Mouse (Mus musculus) lung, adult 2 months (tissue): ENCODE measurements around the gene Mrps18b. TPM values are rescaled to one million over a fixed set of nuclear protein-coding genes. Genes with fewer than 3 reads are reported as not detected.

Experiments used
- DNase-seq: peaks from one replicate; pipeline ENCODE4 v3.0.0; 2022
- H3K4me1 ChIP-seq: fragments of 200-500 bp; 2 replicates; pipeline ENCODE4 v1.6.1; 2011; ENCODE audit warnings: low read length; ENCODE audit not compliant: control insufficient read depth, insufficient read depth
- H3K4me3 ChIP-seq: fragments of 200-500 bp; replicated peaks from 2 replicates; pipeline ENCODE3; 2011; ENCODE audit warnings: low read depth, mild to moderate bottlenecking, control low read depth, low read length; ENCODE audit errors: extremely low read depth
- CTCF ChIP-seq: fragments of 200-500 bp; IDR thresholded peaks from 2 replicates; pipeline ENCODE4 v1.5.1; 2011; ENCODE audit warnings: mild to moderate bottlenecking, low read length, control low read depth; ENCODE audit not compliant: insufficient read depth
- POLR2A ChIP-seq: fragments of 200-500 bp; IDR thresholded peaks from 2 replicates; pipeline ENCODE4 v1.6.1; 2011; ENCODE audit warnings: low read depth, mild to moderate bottlenecking, control low read depth, low read length, borderline replicate concordance; ENCODE audit errors: extremely low read depth
- WGBS: fragments of 180-500 bp; shearing (Covaris S2); methylation state at CpG from one replicate; pipeline ENCODE4 v1.1.7; 2018; 5-methylcytosine and 5-hydroxymethylcytosine counted together
- polyA plus RNA-seq: library from polyadenylated mRNA; depleted of rRNA; stranded (reverse); fragments of >200 nt; gene quantifications from 2 replicates; pipeline ENCODE4 v1.2.3, GENCODE M21; 2012

The Mrps18b gene
- polyA plus RNA-seq, 1 experiment: 43.8 TPM

DNA sequence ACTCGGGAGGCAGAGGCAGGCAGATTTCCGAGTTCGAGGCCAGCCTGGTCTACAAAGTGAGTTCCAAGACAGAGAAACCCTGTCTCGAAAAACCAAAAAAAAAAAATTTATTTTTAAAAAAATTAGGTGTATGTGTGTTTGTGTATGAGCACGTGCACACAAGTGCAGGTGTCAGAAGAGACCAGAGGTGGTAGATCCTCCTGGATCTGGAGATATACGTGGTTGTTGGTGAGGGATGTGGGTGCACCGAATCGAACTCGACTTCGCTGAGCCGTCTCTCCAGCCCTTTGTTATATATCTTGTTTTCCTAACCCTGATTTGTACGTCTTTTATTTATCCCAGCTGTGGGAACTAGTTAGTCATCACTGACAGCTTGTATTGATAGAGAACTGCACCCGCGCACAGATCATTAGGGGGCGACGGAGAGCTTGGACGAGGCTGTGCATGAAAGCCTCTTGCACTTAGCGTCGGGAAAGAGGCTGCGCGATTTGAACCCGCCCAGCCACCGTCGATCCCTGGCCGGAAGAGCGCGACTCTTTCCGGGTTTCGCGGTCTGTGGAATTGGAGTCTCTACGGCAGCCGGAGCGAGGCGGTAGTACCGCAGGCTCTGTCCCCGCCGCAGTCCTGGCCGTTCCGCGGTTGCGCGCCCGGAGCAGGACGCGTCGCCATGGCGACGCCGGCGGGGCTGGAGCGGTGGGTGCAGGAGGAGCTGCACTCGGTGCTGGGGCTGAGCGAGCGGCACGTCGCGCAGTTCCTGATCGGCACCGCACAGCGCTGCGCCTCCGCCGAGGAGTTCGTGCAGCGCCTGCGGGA lies 36.7 kb downstream of the Mrps18b start, which contains the start of gene Dhx16:
TSS of gene Dhx16 (plus strand) at position 575 of the 813 bp plus-strand sequence.
- peak; percentile 83 for TF ChIP-seq CTCF
- peak; percentile 71; the same call in 1 of the 2 replicates for TF ChIP-seq POLR2A
- DNase-seq: peak; percentile 94
- peak within 1 kb of the TSS; percentile 82 for H3K4me3 ChIP-seq
- 5% methylated on average over 66 of the region's 66 CpGs for WGBS
- peaks cover 6% of the 10 kb centered on the region for H3K4me1 ChIP-seq

DNA sequence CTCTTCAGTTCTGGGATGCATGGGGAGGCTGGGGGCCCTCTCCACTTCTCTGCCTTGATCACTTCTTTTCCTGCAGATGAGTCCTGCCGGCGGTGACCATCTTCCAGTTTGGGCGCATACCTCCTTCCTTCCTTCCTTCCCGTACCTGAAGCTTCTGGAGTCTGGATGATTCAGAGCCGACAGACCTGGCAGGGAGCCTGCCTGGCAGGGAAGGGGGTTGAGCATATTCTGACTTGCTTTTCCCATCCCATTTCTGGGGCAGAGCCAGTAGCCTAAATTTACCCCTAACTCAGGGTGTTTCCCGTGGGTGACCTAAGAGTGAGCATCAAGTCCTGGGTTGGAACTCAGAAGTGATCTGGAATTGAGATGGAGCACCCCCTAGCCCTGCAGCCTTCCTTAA lies 41.5 kb downstream of the Mrps18b start:
- WGBS: 57% methylated on average over 6 of the region's 6 CpGs
- TF ChIP-seq POLR2A (no peak), CTCF (no peak)
- H3K4me1 ChIP-seq: peaks cover 14% of the 10 kb centered on the region
- H3K4me3 ChIP-seq: no peak overlapping the region
- no peak for DNase-seq

DNA sequence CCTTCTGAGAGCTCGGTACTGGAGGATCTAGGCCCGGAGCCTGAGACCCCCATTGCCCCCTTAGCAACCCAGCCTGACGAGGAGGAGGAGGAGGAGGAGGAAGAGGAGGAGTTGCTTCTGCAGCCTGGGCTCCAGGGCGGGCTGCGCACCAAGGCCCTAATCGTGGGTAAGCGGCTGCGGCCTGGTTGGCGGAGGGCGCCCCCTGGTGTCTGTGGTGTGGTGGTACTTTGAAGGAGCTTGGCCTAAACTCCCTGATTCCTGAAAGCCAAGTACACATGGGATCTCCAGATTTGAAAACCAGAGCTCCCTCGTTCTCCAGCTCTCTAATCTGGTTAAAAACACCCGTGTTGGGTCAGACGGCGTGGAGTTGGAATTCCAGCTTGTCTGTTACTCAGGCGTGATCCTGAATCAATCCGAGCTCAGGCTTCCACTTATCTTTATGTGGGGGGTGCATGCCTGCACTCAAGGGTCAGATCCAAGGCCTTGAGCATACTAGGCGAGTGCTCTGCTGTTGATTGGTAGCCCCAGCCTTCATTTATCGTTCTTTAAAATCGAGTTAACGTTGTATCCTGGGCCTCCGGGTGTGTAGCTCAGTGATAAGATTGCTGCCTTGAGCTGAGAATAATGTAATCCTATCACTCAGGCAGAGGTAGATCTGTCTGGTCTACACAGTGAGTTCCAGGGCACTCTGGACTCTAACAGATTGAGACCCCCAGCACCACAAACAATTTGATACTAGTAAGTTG lies 42.2 kb downstream of the Mrps18b start:
- 29% methylated on average over 21 of the region's 21 CpGs for WGBS
- peak; percentile 92 for DNase-seq
- Histone ChIP-seq H3K4me3 (no peak overlapping the region), H3K4me1 (peaks cover 12% of the 10 kb centered on the region)
- TF ChIP-seq POLR2A: no peak
- peak; percentile 80 for TF ChIP-seq CTCF

DNA sequence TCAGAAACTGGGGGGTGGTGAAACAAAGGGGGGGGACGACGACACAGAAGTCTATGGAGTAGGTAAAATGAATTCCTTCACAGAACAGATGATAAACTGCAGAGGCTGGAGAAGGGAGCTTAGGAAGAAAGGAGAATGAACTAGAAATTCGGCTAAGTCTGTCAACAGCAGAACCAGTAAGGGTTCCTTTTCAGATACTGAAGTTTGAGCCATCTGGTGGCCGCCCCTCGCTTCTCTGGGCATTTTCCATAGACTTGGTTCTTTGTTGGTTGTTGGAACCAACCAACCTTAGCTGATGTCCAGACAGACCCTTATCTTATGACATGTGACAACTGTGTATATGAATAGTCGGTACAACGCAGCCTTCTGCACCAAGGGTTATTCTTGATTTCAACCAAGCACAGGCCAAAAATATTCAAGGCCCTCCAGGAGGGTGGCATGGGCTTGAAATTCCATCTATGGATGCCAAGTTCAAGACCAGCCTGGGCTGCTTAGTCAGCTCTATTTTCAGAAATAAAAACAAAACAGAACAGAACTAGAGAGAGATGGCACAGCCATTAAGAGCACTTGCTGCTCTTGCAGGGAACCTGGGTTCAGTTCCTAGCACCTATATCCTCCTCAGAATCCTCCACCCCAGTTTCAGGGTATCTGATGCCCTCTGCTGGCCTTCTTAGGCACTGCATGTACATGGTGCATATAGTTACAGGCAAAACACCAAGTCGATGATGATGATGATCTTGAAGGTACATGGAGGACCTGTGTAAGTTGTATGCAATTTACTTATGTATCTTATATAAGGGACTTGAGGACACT lies 45.1 kb downstream of the Mrps18b start:
- no peak overlapping the region for H3K4me3 ChIP-seq
- DNase-seq: peak; percentile 16
- WGBS: 39% methylated on average over 8 of the region's 8 CpGs
- H3K4me1 ChIP-seq: peaks cover 12% of the 10 kb centered on the region
- TF ChIP-seq CTCF: peak; percentile 38
- TF ChIP-seq POLR2A: no peak

DNA sequence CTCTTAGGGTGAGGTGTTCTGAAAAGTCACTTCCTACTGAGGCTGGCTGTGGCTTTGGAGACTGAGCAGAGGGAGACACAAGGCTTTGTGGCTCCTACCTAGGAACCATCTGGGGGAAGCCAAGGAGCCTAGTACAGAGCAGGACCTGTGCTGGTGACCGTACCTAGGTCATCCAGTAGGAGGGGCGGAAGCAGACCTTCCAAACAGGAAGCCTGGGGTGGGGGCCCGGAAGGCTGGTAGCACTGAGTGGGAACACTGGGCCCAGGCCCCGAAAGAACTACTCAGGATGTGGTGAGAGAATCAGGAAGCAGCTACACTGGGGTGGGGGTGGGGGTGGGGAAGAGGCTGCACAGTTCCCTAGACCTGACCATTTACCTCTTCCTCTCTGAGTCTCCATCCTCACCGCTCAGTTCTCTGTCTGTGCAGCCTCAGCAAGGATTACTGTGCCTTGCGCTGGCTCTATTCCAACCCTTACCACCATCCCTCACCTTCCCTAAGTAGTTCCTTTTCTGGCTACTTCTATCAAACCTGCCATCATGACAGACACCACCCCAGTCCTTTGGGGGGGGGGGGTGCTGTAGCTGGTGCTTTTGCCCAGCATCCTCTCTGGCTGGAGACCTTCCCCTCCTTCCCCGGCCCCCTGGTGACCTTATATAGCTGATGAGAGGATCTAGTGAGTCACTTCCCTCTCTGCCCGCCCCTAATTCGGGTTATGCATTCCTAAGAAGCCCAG lies 45.9 kb downstream of the Mrps18b start:
- Histone ChIP-seq H3K4me1 (peaks cover 12% of the 10 kb centered on the region), H3K4me3 (peak overlapping the region; percentile 70)
- WGBS: 18% methylated on average over 9 of the region's 9 CpGs
- TF ChIP-seq POLR2A (peak; percentile 74; the same call in 1 of the 2 replicates), CTCF (no peak)
- peak; percentile 56 for DNase-seq

DNA sequence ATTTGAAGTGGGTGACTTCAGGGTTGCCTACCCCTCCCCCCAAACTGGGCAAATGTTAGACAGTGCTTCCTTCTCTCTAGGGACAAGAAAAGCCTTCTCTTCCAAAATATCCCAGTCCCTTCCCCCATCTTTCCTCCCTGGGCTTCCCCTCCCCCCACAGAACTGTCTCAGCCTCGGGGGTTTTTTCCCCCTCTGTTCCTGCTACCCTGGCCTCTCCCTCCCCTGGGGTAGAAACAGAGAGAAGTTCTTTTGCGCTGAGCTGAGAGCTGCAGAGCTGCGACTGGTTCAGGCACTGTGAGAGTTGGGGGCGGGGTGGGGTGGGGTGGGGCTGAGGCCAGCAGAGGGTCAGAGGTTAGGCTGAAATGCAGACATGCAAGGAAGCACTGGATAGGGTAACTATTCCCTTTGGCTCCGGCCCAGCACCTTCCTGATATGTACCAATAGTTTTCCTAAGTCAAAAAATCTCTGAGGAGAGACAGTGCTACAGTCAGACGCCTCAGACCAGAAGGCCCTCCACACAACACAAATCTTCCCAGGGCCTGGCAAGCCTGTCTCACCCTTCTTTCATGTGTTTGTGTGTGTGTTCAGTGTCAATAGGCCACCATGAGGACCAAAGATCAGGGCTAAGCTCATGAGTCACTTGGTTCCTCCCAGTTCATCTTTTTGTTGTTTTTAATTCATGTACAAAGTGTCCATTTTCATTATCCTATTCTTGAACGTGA lies 46.7 kb downstream of the Mrps18b start:
- H3K4me3 ChIP-seq: peak overlapping the region; percentile 93
- DNase-seq: peak; percentile 38
- TF ChIP-seq CTCF: no peak
- no peak for TF ChIP-seq POLR2A
- WGBS: 4% methylated on average over 7 of the region's 7 CpGs
- peaks cover 15% of the 10 kb centered on the region for H3K4me1 ChIP-seq

DNA sequence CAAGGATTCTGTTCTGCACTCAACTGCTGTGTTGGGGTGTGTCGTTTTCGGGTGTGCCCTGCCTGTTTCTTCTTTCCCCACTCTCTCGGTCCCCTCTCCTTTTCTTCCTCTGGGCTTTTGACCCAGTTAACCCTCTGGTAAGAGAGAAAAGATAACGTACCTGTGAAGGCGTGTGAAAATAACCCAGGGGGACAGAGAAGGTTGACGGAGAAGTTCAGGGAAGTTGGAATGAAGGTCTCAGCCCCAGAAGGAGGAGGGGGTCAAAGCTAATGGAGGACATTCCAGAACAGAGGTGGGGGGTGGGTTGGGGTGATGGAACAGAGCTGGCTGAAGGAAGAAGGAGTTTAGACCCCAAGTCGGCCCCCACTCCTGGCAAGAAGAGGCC lies 47.2 kb downstream of the Mrps18b start:
- TF ChIP-seq POLR2A: no peak
- TF ChIP-seq CTCF: no peak
- H3K4me3 ChIP-seq: peak overlapping the region; percentile 93
- peaks cover 15% of the 10 kb centered on the region for H3K4me1 ChIP-seq
- no peak for DNase-seq
- 4% methylated on average over 7 of the region's 7 CpGs for WGBS

DNA sequence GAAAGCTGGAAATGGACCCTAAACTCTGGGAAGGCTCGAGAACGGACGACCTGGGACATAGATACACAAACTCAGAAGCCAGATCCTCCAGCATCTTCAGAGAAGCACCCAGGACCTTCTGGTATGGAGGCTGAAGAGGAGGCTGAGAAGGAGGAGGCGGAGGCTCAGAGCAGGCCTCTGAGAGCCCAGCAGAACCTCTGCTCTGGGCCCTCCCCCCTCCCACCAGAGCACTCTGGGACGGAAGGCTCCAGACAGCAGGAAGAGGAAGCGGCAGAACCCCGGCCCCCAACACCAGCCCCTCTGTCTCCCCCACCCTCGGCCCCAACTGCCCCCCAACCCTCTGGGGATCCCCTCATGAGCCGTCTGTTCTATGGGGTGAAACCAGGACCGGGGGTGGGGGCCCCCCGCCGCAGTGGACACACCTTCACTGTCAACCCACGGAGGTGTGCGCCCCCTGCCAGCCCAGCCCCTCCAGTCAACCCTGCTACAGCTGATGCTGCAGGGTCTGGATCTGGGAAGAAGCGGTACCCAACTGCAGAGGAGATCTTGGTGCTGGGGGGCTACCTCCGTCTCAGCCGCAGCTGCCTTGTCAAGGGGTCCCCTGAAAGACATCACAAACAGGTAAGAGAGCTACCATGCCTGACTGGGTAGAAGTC lies 47.9 kb downstream of the Mrps18b start:
- TF ChIP-seq CTCF: no peak
- TF ChIP-seq POLR2A: no peak; the same call in 1 of the 2 replicates
- peak; percentile 34 for DNase-seq
- H3K4me3 ChIP-seq: peak overlapping the region; percentile 93
- H3K4me1 ChIP-seq: peaks cover 11% of the 10 kb centered on the region; the same call in 1 of the 2 replicates
- WGBS: 14% methylated on average over 17 of the region's 17 CpGs
